Mouse (Mus musculus) olfactory bulb, adult 2 months (tissue): Measurements from ENCODE around the gene Lrp3.

Experiments used
- CTCF ChIP-seq: fragments of 200-500 bp; IDR thresholded peaks from 2 replicates; pipeline ENCODE4 v1.5.1; 2012; ENCODE audit warnings: low read depth, mild to moderate bottlenecking, low read length, moderate library complexity; ENCODE audit not compliant: insufficient read depth
- POLR2A ChIP-seq: fragments of 200-500 bp; IDR thresholded peaks from 2 replicates; pipeline ENCODE4 v1.6.1; 2012; ENCODE audit warnings: mild to moderate bottlenecking, low read depth, low read length, moderate library complexity; ENCODE audit not compliant: insufficient read depth

- TF ChIP-seq POLR2A: no peak
- TF ChIP-seq CTCF: no peak
Observed at GRCm38 (mm10) chr7:35220694-35221365, 5.5 kb upstream of the Lrp3 start.
